Mouse (Mus musculus) megakaryocyte, embryonic 14.5 days (primary cell): ENCODE results near the gene Plekhb1.

Experiments
- FLI1 ChIP-seq: IDR thresholded peaks from 2 replicates; pipeline ENCODE4 v1.6.1; 2012; ENCODE audit warnings: low read length, inconsistent platforms, mixed read lengths
- GATA1 ChIP-seq: IDR thresholded peaks from 3 replicates; pipeline ENCODE4 v1.6.1; 2012; ENCODE audit warnings: mixed read lengths, low read length, inconsistent platforms, borderline replicate concordance

DNA sequence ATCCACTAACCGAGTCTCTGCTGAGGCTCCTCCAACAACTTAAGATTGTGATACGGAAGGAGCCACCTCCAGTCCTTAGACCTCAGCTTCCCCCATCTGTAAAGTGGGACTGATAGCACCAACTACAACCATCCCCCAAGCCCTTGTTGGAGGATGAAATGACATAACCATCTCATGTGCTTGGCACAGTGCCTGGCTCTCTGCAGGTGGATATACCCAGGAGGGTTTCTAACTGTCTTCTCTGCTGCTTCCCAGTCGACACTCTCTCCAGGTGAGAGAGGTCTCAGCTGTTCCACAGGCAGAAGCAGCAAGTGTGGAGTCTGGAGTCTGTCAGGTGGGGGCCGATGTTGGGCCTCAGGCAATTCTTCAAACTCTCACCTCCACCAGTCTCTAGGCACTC is 11.2 kb downstream of the Plekhb1 start:
- TF ChIP-seq GATA1 (no peak), FLI1 (no peak)
